Mouse (Mus musculus): ENCODE data around the gene Ndufab1. TPM values are rescaled to one million over a fixed set of nuclear protein-coding genes. Genes with fewer than 3 reads are reported as not detected.

Ndufab1 gene
- polyA plus RNA-seq, 1 experiment = 2,549 TPM

GRCm38 (mm10) chr7:122081071-122081470, 20.6 kb downstream of the Ndufab1 start:
- no peak for TF ChIP-seq GATA1 (IDR thresholded peaks at IDR 0.05; ENCODE audit: low read length)

- no peak for TF ChIP-seq GATA1 (IDR thresholded peaks at IDR 0.05; ENCODE audit: low read length)
Measured at GRCm38 (mm10) chr7:122079798-122080554, 21.7 kb downstream of the Ndufab1 start.

- TF ChIP-seq GATA1 (IDR thresholded peaks at IDR 0.05; ENCODE audit: low read length) = no peak
Measured at GRCm38 (mm10) chr7:122074374-122074773, 27.3 kb downstream of the Ndufab1 start.

- no peak for TF ChIP-seq GATA1 (IDR thresholded peaks at IDR 0.05; ENCODE audit: low read length)
Measured at GRCm38 (mm10) chr7:122067517-122068381, 33.9 kb downstream of the Ndufab1 start.

- no peak for TF ChIP-seq GATA1 (IDR thresholded peaks at IDR 0.05; ENCODE audit: low read length)
Measured at GRCm38 (mm10) chr7:122066945-122067516, 34.7 kb downstream of the Ndufab1 start, which contains the start of the genes Ubfd1 and Ears2. Gene Ubfd1 (plus strand): TSS chr7:122067175. Gene Ears2 (minus strand): TSS chr7:122067263.

- TF ChIP-seq GATA1 (IDR thresholded peaks at IDR 0.05; ENCODE audit: low read length) = no peak
Measured at GRCm38 (mm10) chr7:122066102-122066944, 35.4 kb downstream of the Ndufab1 start.

- TF ChIP-seq GATA1 (IDR thresholded peaks at IDR 0.05; ENCODE audit: low read length) = no peak
Measured at GRCm38 (mm10) chr7:122065656-122066055, 36.0 kb downstream of the Ndufab1 start.

- no peak for TF ChIP-seq GATA1 (IDR thresholded peaks at IDR 0.05; ENCODE audit: low read length)
Measured at GRCm38 (mm10) chr7:122056633-122057032, 45.1 kb downstream of the Ndufab1 start.

GRCm38 (mm10) chr7:122050834-122051233, 50.9 kb downstream of the Ndufab1 start:
- TF ChIP-seq GATA1 (IDR thresholded peaks at IDR 0.05; ENCODE audit: low read length) = no peak

GRCm38 (mm10) chr7:122048191-122048590, 53.5 kb downstream of the Ndufab1 start:
- TF ChIP-seq GATA1 (IDR thresholded peaks at IDR 0.05; ENCODE audit: low read length) = no peak

GRCm38 (mm10) chr7:122046813-122047212, 54.9 kb downstream of the Ndufab1 start:
- TF ChIP-seq GATA1 (IDR thresholded peaks at IDR 0.05; ENCODE audit: low read length) = no peak

- no peak for TF ChIP-seq GATA1 (IDR thresholded peaks at IDR 0.05; ENCODE audit: low read length)
Measured at GRCm38 (mm10) chr7:122045711-122046110, 56.0 kb downstream of the Ndufab1 start.

GRCm38 (mm10) chr7:122045181-122045634, 56.5 kb downstream of the Ndufab1 start:
- no peak for TF ChIP-seq GATA1 (IDR thresholded peaks at IDR 0.05; ENCODE audit: low read length)

- TF ChIP-seq GATA1 (IDR thresholded peaks at IDR 0.05; ENCODE audit: low read length) = no peak
Measured at GRCm38 (mm10) chr7:122044106-122044505, 57.6 kb downstream of the Ndufab1 start.

Other genes with a start within 250 kb of the Ndufab1 start
- gene Scnn1b, start 236.8 kb downstream of the Ndufab1 start, polyA plus RNA-seq (2012) = 0.02 TPM in 1 of 2 replicates, not detected in the other
- 10.2 and 13.0 TPM in 2 replicates for gene Cog7, start 120.2 kb downstream of the Ndufab1 start, polyA plus RNA-seq (2012)
- gene Gga2, start 80.7 kb downstream of the Ndufab1 start, polyA plus RNA-seq (2012) = 235 and 253 TPM in 2 replicates
- 26.4 and 29.9 TPM in 2 replicates for gene Ubfd1, start 34.7 kb downstream of the Ndufab1 start, polyA plus RNA-seq (2012)
- 10.9 and 13.8 TPM in 2 replicates for gene Ears2, start 34.6 kb downstream of the Ndufab1 start, polyA plus RNA-seq (2012)
- gene Palb2, start 31.1 kb upstream of the Ndufab1 start, polyA plus RNA-seq (2012) = 3.8 and 4.8 TPM in 2 replicates
- 3.7 and 4.1 TPM in 2 replicates for gene Dctn5, start 31.2 kb upstream of the Ndufab1 start, polyA plus RNA-seq (2012)
- 105 and 122 TPM in 2 replicates for gene Plk1, start 57.6 kb upstream of the Ndufab1 start, polyA plus RNA-seq (2012)
- gene Ern2, start 84.3 kb upstream of the Ndufab1 start, polyA plus RNA-seq (2012) = not detected in 2 replicates
- not detected in 2 replicates for gene Chp2, start 117.6 kb upstream of the Ndufab1 start, polyA plus RNA-seq (2012)
- gene Prkcb, start 186.9 kb upstream of the Ndufab1 start, polyA plus RNA-seq (2012) = not detected in 2 replicates

Data from G1E-ER4 (cell line).